Mouse (Mus musculus) left cerebral cortex, postnatal 14 days (tissue): ENCODE results near the gene Prune2. TPM values are rescaled to one million over a fixed set of nuclear protein-coding genes. Genes with fewer than 3 reads are reported as not detected.

Source experiments
- DNase-seq, 2 experiments: peaks; one replicate each; pipeline ENCODE4 v3.0.0; 2021 to 2022; ENCODE audit warnings: low spot score in 2 of 2, mixed read lengths in 1 of 2
- intact Hi-C: fragments of 180-260 bp; cut with DNase I; formaldehyde crosslinking; loops from one replicate; pipeline ENCODE4 v1.15.1; 2025
- total RNA-seq, 2 experiments: library from RNA; stranded (reverse); gene quantifications; 2 replicates each; pipeline ENCODE4 v1.2.3; 2021

The Prune2 gene
- total RNA-seq, 2 experiments from 2014 or later = 44.2 to 52.7 TPM

GRCm38 (mm10) chr19:17242962-17243361 lies 287.0 kb downstream of the Prune2 start:
- no peak for DNase-seq
- intact Hi-C loops = no loop called here

GRCm38 (mm10) chr19:17244544-17244943 lies 288.6 kb downstream of the Prune2 start:
- intact Hi-C loops = no loop called here
- no peak for DNase-seq

- intact Hi-C loops = no loop called here
- no peak for DNase-seq
These were observed 291.5 kb downstream of the Prune2 start for GRCm38 (mm10) chr19:17247352-17247925.

GRCm38 (mm10) chr19:17249691-17250090 lies 293.8 kb downstream of the Prune2 start:
- no peak for DNase-seq
- intact Hi-C loops = no loop called here

GRCm38 (mm10) chr19:17250801-17251200 lies 294.9 kb downstream of the Prune2 start:
- intact Hi-C loops = no loop called here
- DNase-seq = no peak

- intact Hi-C loops = no loop called here
- DNase-seq = no peak
These were observed 295.5 kb downstream of the Prune2 start for GRCm38 (mm10) chr19:17251453-17251852.

GRCm38 (mm10) chr19:17252845-17253244 lies 296.9 kb downstream of the Prune2 start:
- intact Hi-C loops = no loop called here
- DNase-seq = no peak

- intact Hi-C loops = no loop called here
- DNase-seq = no peak
These were observed 299.6 kb downstream of the Prune2 start for GRCm38 (mm10) chr19:17255511-17255910.

GRCm38 (mm10) chr19:17256388-17256787 lies 300.5 kb downstream of the Prune2 start:
- intact Hi-C loops = no loop called here

GRCm38 (mm10) chr19:17256867-17257266 lies 300.9 kb downstream of the Prune2 start:
- intact Hi-C loops = no loop called here

More at GRCm38 (mm10) chr19:17256388-17256787, 300.5 kb downstream of the Prune2 start:
- DNase-seq = no peak

GRCm38 (mm10) chr19:17263181-17263580 lies 307.3 kb downstream of the Prune2 start:
- DNase-seq = no peak
- intact Hi-C loops = no loop called here

More at GRCm38 (mm10) chr19:17256867-17257266, 300.9 kb downstream of the Prune2 start:
- DNase-seq = no peak

GRCm38 (mm10) chr19:17263679-17264370 lies 307.9 kb downstream of the Prune2 start:
- no peak for DNase-seq
- intact Hi-C loops = no loop called here

GRCm38 (mm10) chr19:17264481-17265196 lies 308.7 kb downstream of the Prune2 start:
- intact Hi-C loops = no loop called here
- no peak for DNase-seq

GRCm38 (mm10) chr19:17268669-17269068 lies 312.8 kb downstream of the Prune2 start:
- no peak for DNase-seq
- intact Hi-C loops = no loop called here

- intact Hi-C loops = no loop called here
- no peak for DNase-seq
These were observed 315.3 kb downstream of the Prune2 start for GRCm38 (mm10) chr19:17271179-17271622.

- no peak for DNase-seq
- intact Hi-C loops = no loop called here
These were observed 317.1 kb downstream of the Prune2 start for GRCm38 (mm10) chr19:17272988-17273387.

Other genes with a start within 250 kb of the Prune2 start
- 10 to 100 TPM; 62.3 to 64.0 TPM for gene Vps13a, start 175.2 kb upstream of the Prune2 start, total RNA-seq
- not detected for gene Foxb2, start 82.3 kb upstream of the Prune2 start, total RNA-seq